Mouse (Mus musculus): ENCODE results near the gene Blvrb. TPM values are rescaled to one million over a fixed set of nuclear protein-coding genes. Genes with fewer than 3 reads are reported as not detected.

Blvrb gene
- total and polyA plus RNA-seq, 3 experiments = 29.9 to 46.2 (median 31.7) TPM

- DNase-seq = peak; percentile 56 to 61
- intact Hi-C loops (cut with DNase I) = loop anchor here (1.0 kb wide), 1 partner anchor 12 kb away; no protein-coding TSS in a partner anchor
Observed at GRCm38 (mm10) chr7:27486102-27486769, 38.5 kb downstream of the Blvrb start.

GRCm38 (mm10) chr7:27486770-27487697 is 39.3 kb downstream of the Blvrb start, which contains the start of gene Sertad1:
Sertad1 (plus strand) TSS chr7:27486910.
- Histone ChIP-seq H3K4me3 (peak within 1 kb of the TSS; percentile 87), H3K4me1 (ENCODE audit: control insufficient read depth, insufficient read depth, low read length) (peaks cover 14% of the 10 kb centered on the region), H3K36me3 (ENCODE audit: control insufficient read depth, insufficient read depth, low read length) (peaks cover 10% of the 10 kb centered on the region), H3K27me3 (ENCODE audit: control insufficient read depth, insufficient read depth, low read length) (no peaks in the 10 kb centered on the region), H3K9ac (ENCODE audit: low read depth, low read length) (peak within 1 kb of the TSS; percentile 93), H3K79me2 (replicated peaks; ENCODE audit: control insufficient read depth, insufficient read depth, low read length) (no peaks in the 10 kb centered on the region; the same call in 1 of the 2 replicates), H3K27ac (peak within 1 kb of the TSS; percentile 97)
- intact Hi-C loops (cut with DNase I) = loop anchor here (1.0 kb wide), 1 partner anchor 13 kb away; no protein-coding TSS in a partner anchor
- TF ChIP-seq POLR2A (IDR thresholded peaks at IDR 0.05; ENCODE audit: insufficient read depth, low read depth, low read length) (peak; percentile 100), EP300 (IDR thresholded peaks at IDR 0.05; ENCODE audit: insufficient read depth, low read depth, low read length) (peak; percentile 98), CTCF (IDR thresholded peaks at IDR 0.05) (peak; percentile 89)
- WGBS = 1% methylated on average over 80 of the region's 80 CpGs
- DNase-seq = peak; percentile 100

More at GRCm38 (mm10) chr7:27486102-27486769, 38.5 kb downstream of the Blvrb start:
- Histone ChIP-seq H3K79me2 (replicated peaks; ENCODE audit: control insufficient read depth, insufficient read depth, low read length) (no peaks in the 10 kb centered on the region; the same call in 1 of the 2 replicates), H3K27me3 (ENCODE audit: control insufficient read depth, insufficient read depth, low read length) (no peaks in the 10 kb centered on the region), H3K27ac (peak overlapping the region; percentile 97), H3K4me1 (ENCODE audit: control insufficient read depth, insufficient read depth, low read length) (peaks cover 8% of the 10 kb centered on the region), H3K4me3 (peak overlapping the region; percentile 87), H3K9ac (ENCODE audit: low read depth, low read length) (peak overlapping the region; percentile 68; the same call in 1 of the 2 replicates), H3K36me3 (ENCODE audit: control insufficient read depth, insufficient read depth, low read length) (peaks cover 10% of the 10 kb centered on the region)
- TF ChIP-seq POLR2A (IDR thresholded peaks at IDR 0.05; ENCODE audit: insufficient read depth, low read depth, low read length) (no peak), EP300 (IDR thresholded peaks at IDR 0.05; ENCODE audit: insufficient read depth, low read depth, low read length) (no peak), CTCF (IDR thresholded peaks at IDR 0.05) (no peak)
- 2% methylated on average over 13 of the region's 13 CpGs for WGBS

GRCm38 (mm10) chr7:27487740-27488268 is 40.0 kb downstream of the Blvrb start:
- 2% methylated on average over 13 of the region's 13 CpGs for WGBS
- H3K79me2 ChIP-seq (replicated peaks; ENCODE audit: control insufficient read depth, insufficient read depth, low read length) = no peaks in the 10 kb centered on the region; the same call in 1 of the 2 replicates
- peak overlapping the region; percentile 93 for H3K9ac ChIP-seq (ENCODE audit: low read depth, low read length)
- peak overlapping the region; percentile 97 for H3K27ac ChIP-seq
- peak; percentile 54 to 72 for DNase-seq
- peaks cover 14% of the 10 kb centered on the region for H3K4me1 ChIP-seq (ENCODE audit: control insufficient read depth, insufficient read depth, low read length)
- H3K36me3 ChIP-seq (ENCODE audit: control insufficient read depth, insufficient read depth, low read length) = peaks cover 10% of the 10 kb centered on the region
- H3K27me3 ChIP-seq (ENCODE audit: control insufficient read depth, insufficient read depth, low read length) = no peaks in the 10 kb centered on the region
- TF ChIP-seq CTCF (IDR thresholded peaks at IDR 0.05) (no peak), POLR2A (IDR thresholded peaks at IDR 0.05; ENCODE audit: insufficient read depth, low read depth, low read length) (no peak), EP300 (IDR thresholded peaks at IDR 0.05; ENCODE audit: insufficient read depth, low read depth, low read length) (no peak)
- intact Hi-C loops (cut with DNase I) = no loop called here
- peak overlapping the region; percentile 87 for H3K4me3 ChIP-seq

GRCm38 (mm10) chr7:27489270-27489869 is 41.6 kb downstream of the Blvrb start:
- no peaks in the 10 kb centered on the region; the same call in 1 of the 2 replicates for H3K79me2 ChIP-seq (replicated peaks; ENCODE audit: control insufficient read depth, insufficient read depth, low read length)
- H3K4me3 ChIP-seq = no peak overlapping the region
- H3K27ac ChIP-seq = peak overlapping the region; percentile 96; the same call in 1 of the 2 replicates
- DNase-seq = no peak
- TF ChIP-seq POLR2A (IDR thresholded peaks at IDR 0.05; ENCODE audit: insufficient read depth, low read depth, low read length) (no peak), CTCF (IDR thresholded peaks at IDR 0.05) (no peak), EP300 (IDR thresholded peaks at IDR 0.05; ENCODE audit: insufficient read depth, low read depth, low read length) (no peak)
- H3K27me3 ChIP-seq (ENCODE audit: control insufficient read depth, insufficient read depth, low read length) = no peaks in the 10 kb centered on the region
- intact Hi-C loops (cut with DNase I) = no loop called here
- peaks cover 16% of the 10 kb centered on the region for H3K4me1 ChIP-seq (ENCODE audit: control insufficient read depth, insufficient read depth, low read length)
- H3K9ac ChIP-seq (ENCODE audit: low read depth, low read length) = no peak overlapping the region
- H3K36me3 ChIP-seq (ENCODE audit: control insufficient read depth, insufficient read depth, low read length) = peaks cover 10% of the 10 kb centered on the region
- 87% methylated on average over 25 of the region's 25 CpGs for WGBS

GRCm38 (mm10) chr7:27490227-27490542 is 42.4 kb downstream of the Blvrb start:
- no peak for DNase-seq
- Histone ChIP-seq H3K27ac (peak overlapping the region; percentile 96), H3K27me3 (ENCODE audit: control insufficient read depth, insufficient read depth, low read length) (no peaks in the 10 kb centered on the region), H3K9ac (ENCODE audit: low read depth, low read length) (peak overlapping the region; percentile 64), H3K79me2 (replicated peaks; ENCODE audit: control insufficient read depth, insufficient read depth, low read length) (no peaks in the 10 kb centered on the region; the same call in 1 of the 2 replicates), H3K4me1 (ENCODE audit: control insufficient read depth, insufficient read depth, low read length) (peaks cover 16% of the 10 kb centered on the region), H3K4me3 (peak overlapping the region; percentile 43), H3K36me3 (ENCODE audit: control insufficient read depth, insufficient read depth, low read length) (peaks cover 10% of the 10 kb centered on the region)
- 4% methylated on average over 4 of the region's 4 CpGs for WGBS
- TF ChIP-seq CTCF (IDR thresholded peaks at IDR 0.05) = no peak
- TF ChIP-seq EP300 (IDR thresholded peaks at IDR 0.05; ENCODE audit: insufficient read depth, low read depth, low read length) = no peak
- TF ChIP-seq POLR2A (IDR thresholded peaks at IDR 0.05; ENCODE audit: insufficient read depth, low read depth, low read length) = no peak
- intact Hi-C loops (cut with DNase I) = loop anchor here (1.0 to 5.0 kb wide), 4 partner anchors 11 to 312 kb away; no protein-coding TSS in a partner anchor

Data from heart, adult 2 months (tissue).